Mouse (Mus musculus) frontal cortex, postnatal 25 days (tissue): Measurements from ENCODE around the gene Tbx21.

Experiments
- DNase-seq, 2 experiments: peaks; one replicate each; pipeline ENCODE4 v3.0.0; 2022; ENCODE audit warnings: low spot score in 2 of 2

The Tbx21 gene

GRCm38 (mm10) chr11:97131683-97132082 is 16.6 kb upstream of the Tbx21 start:
- DNase-seq: no peak

GRCm38 (mm10) chr11:97130318-97130717 is 15.2 kb upstream of the Tbx21 start:
- no peak for DNase-seq

DNA sequence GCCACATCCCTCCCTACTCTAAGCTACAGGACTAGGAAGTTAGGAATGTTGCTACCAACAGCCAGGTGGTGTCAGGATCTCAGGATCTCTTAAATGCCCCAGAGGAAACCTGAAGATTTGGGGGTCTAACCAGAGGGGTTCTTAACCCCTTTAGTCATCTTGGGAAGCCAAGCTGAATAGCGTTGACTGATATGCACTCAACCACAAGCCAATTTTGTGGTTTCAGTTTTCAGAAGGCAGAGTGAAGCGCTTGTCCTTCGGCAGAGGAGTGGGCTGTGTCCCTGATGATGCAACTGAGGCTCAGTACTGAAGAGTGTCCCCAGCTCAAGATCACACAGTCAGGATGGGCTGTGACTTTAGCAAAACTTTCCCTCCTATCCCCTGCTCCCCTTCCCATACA is 13.8 kb upstream of the Tbx21 start:
- DNase-seq: no peak

DNA sequence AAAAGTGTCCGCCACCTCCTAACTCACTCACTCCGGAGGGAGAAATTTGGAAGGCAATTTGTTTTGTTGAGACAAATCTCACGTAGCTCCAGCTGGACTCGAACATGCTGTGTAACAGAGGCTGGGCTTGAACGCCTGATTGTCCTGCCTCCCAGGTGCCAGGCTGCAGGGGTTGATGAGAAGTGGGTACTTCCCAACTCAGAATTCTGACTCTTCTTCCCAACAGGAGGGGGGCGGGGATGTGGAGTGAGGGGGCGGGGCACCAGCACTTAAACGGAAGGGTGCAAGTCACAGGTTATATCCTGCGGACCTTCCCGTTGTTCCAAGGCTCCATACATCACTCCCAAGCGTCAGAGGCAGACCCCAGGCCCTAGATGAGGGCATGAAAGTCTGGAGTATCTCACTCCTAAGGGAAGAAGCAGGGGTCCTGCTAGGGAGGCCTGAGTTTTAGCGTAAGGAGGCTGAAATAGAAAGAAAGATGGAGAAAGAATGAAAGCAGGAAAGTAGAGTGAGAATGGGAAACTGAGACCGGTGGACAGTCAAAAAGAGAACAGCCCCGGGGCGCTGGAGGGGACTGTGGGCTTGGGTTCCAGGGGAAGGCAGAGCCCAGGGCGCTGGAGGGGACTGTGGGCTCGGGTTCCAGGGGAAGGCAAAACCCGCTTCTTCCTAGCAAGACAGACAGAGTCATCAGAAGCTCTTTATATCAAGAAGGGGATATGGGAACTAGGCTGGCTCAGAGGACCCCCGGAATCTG is 12.5 kb upstream of the Tbx21 start:
- DNase-seq: no peak

- no peak for DNase-seq
These were observed 11.7 kb upstream of the Tbx21 start for GRCm38 (mm10) chr11:97126645-97127468.

DNA sequence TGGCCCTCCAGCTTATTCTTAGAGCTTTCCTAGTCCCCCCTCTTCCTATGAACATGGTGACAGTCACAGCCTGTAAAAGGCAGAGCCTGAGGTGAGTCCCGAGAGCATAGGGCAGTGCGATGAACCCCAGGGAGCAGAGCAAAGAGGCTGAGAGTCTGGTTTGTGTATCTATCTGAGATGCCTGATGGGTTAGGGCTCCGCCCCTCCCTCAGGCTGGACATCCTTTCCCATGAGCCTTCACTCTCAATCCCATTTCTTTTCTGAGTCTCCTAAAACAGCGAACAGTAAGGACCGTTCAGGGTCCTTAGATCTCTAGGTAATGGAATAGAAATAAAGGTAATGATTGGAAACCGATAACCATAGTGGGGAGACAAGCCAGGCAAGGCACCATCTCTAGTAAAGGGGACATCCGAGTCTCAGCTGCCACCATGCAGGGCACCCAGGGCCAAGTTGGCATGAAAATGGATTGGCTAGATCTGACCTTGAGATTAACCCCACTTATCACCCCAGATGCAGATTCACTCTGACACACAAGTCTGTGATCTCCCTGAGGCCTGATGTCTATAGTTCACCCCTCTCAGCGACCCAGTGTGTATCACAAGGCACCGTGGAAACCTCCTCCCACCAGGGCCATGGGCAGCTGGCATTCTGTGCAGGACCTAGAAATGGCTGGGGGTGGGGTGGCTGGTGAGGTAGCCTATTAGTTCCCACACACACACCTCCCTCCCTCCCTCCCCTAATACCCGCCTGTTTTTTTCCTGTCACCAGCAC is 9.3 kb upstream of the Tbx21 start:
- no peak for DNase-seq

DNA sequence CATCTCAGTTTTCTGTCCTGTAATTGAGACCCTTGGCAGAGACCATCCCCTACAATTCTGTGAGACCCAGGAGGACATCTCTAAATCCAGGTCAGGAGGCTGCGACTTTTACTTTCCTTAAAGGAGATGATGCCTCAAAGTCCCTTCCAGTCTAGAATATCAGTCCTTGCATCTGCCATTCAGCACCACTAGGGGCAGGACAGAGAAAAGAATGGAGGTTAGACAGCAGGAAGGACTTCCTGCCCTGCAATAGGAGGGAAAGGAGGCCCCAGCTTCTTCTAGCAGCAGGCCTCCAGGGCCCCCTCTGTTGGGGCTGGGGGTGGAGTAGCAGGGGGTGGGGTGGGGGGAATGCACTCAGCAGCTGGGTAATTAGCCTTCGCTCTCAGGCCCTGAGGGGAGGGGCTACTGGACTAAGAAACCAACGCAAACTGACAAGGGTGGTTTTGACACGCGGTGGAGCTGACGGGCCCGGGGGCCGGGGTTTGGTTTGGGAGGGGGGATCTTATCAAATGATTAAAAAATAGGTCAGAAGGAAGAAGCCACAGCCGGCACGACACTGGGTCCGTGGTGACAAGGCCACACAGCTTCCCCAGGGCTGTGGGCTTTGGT is 8.3 kb upstream of the Tbx21 start:
- DNase-seq: no peak

DNA sequence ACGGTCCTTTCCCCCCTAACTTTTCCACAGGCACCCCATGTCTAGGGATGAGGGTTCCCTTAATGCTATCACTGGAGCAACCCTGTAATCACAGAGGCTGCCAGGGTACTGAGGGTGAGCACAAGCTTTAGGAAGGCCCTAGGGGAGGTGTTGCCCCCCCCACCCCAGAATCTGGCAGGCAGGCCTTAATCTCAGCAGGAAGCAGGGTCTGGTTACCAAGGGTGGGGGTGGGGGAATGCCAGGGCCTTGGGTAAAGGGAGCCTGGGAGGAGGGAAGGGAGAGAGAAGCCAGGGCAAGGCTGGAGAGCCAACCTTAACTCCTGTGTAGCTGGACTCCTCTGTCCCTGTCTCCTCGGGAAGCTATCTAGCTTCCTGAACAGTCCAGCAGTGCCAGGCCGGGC is 5.5 kb upstream of the Tbx21 start:
- DNase-seq: no peak

- no peak for DNase-seq
These were observed 5.1 kb upstream of the Tbx21 start for GRCm38 (mm10) chr11:97120221-97120620.

- DNase-seq: no peak
These were observed 666 bp upstream of the Tbx21 start for GRCm38 (mm10) chr11:97115797-97116196.

DNA sequence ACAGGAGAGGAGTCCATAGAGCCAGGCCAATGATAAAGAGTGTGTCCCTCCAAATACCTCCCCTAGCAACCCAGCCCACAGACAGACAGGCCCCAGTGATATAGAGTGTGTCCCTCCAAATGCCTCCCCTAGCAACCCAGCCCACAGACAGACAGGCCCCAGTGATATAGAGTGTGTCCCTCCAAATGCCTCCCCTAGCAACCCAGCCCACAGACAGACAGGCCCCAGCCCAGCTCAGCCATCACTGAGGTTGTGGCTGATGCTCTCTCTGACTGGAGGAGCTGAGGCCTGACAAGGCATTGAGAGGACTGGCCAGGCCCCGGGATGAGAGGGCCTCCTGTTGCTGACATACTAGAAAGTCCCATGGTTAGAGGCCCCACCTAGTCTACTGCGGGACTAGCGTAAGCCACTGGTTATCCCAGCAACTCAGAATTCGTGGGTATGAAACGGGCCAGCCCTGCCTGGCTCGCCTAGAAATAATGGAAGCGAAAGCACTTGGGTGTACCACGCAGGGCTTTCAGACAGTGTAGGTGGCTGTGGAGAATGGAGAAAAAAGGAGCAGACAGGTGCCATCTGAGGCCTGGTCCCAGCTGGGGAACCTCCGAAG is 2.5 kb downstream of the Tbx21 start:
- DNase-seq: no peak

GRCm38 (mm10) chr11:97108976-97109375 is 6.2 kb downstream of the Tbx21 start:
- no peak for DNase-seq

DNA sequence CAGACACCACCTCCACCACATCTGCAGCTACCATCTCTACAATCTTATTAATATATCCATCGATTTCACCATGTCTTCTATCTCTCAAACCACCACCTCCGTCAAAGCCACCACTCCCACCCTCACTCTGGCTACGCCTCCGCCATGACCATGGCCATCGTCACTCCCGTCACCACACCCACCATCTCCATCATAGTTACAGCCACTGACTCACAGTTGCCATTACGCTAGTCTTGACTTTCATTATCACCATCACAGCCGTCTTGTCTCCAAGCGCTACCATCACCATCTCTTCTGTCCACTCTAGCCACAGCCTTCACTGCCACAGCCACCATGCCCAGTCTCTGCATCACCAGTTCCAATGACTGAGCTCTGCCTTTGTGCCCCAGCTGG is 11.0 kb downstream of the Tbx21 start:
- no peak for DNase-seq

GRCm38 (mm10) chr11:97103163-97104090 is 11.7 kb downstream of the Tbx21 start:
- DNase-seq: no peak

DNA sequence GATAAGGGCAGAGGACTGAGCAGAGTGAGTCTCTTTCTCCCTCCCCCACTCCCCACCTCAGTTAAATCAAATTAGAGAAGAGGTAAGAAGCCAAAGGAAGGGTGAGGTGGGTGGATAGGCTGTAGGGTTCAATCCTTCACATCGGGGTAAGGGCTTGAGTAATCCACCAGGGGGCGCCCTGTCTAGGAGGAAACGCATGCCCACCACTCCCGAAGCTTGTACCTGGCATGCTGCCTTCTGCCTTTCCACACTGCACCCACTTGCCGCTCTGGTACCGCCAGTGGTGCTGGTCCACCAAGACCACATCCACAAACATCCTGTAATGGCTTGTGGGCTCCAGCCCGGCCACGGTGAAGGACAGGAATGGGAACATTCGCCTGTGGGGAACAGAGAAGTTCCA is 13.4 kb downstream of the Tbx21 start:
- no peak for DNase-seq

- DNase-seq: no peak
These were observed 16.3 kb downstream of the Tbx21 start for GRCm38 (mm10) chr11:97098791-97099190.

GRCm38 (mm10) chr11:97094600-97094999 is 20.5 kb downstream of the Tbx21 start:
- DNase-seq: no peak

GRCm38 (mm10) chr11:97086365-97086764 is 28.8 kb downstream of the Tbx21 start:
- DNase-seq: no peak

GRCm38 (mm10) chr11:97084821-97085505 is 30.2 kb downstream of the Tbx21 start:
- no peak for DNase-seq
